Mouse (Mus musculus) kidney, adult 2 months (tissue): ENCODE data around the gene Tppp2.

Experiments
- CTCF ChIP-seq: fragments of 200-500 bp; conservative IDR thresholded peaks from 2 replicates; pipeline ENCODE4 v1.5.1; 2011; ENCODE audit warnings: low read depth, mild to moderate bottlenecking, control low read depth, low read length, moderate library complexity, mixed read lengths; ENCODE audit not compliant: insufficient read depth, insufficient read length
- POLR2A ChIP-seq: fragments of 200-500 bp; IDR thresholded peaks from one replicate; pipeline ENCODE4 v1.6.1; 2011; ENCODE audit warnings: low read depth, low read length, control low read depth

DNA sequence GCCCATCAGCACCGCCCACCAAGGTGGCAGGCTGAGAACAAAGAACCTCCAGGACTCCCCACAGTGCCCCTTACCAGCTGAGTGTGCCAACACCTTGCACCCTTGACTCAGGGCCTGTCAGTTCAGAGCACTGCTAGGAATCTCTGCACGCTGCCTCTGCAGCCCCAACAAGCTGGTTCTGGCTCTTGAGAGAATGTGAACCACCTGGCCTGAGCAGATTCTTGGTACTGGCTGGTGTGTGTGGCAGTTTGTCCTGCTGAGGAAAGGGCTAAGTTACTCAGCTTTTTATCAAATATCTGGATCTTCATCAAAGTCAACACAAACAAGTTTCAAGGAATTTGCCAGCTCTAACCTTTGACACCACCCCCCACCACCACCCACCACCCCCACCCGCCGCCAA, 5.3 kb downstream of the Tppp2 start:
- TF ChIP-seq POLR2A = no peak
- TF ChIP-seq CTCF = no peak
